Mouse (Mus musculus) naive thymus-derived CD4-positive, alpha-beta T cell, adult 2 months (primary cell): Measurements from ENCODE around the gene Pde4d.

Experiments
- DNase-seq: peaks from one replicate; pipeline ENCODE4 v3.0.0-alpha.2; 2011; ENCODE audit warnings: low read depth

The Pde4d gene

GRCm38 (mm10) chr13:109047126-109047525, 597.4 kb downstream of the Pde4d start:
- DNase-seq, result no peak

- no peak for DNase-seq
Measured at GRCm38 (mm10) chr13:109052805-109053204, 603.1 kb downstream of the Pde4d start.

- DNase-seq, result no peak
Measured at GRCm38 (mm10) chr13:109053242-109054018, 603.7 kb downstream of the Pde4d start.

GRCm38 (mm10) chr13:109058045-109058444, 608.3 kb downstream of the Pde4d start:
- no peak for DNase-seq

GRCm38 (mm10) chr13:109066581-109067159, 616.9 kb downstream of the Pde4d start:
- DNase-seq, result no peak

GRCm38 (mm10) chr13:109068258-109069219, 618.8 kb downstream of the Pde4d start:
- DNase-seq, result no peak

- no peak for DNase-seq
Measured at GRCm38 (mm10) chr13:109073371-109073770, 623.6 kb downstream of the Pde4d start.

GRCm38 (mm10) chr13:109074078-109074477, 624.3 kb downstream of the Pde4d start:
- DNase-seq, result no peak

- DNase-seq, result no peak
Measured at GRCm38 (mm10) chr13:109092654-109093053, 642.9 kb downstream of the Pde4d start.

GRCm38 (mm10) chr13:109096654-109097053, 646.9 kb downstream of the Pde4d start:
- DNase-seq, result no peak

- DNase-seq, result no peak
Measured at GRCm38 (mm10) chr13:109116004-109116341, 666.2 kb downstream of the Pde4d start.

GRCm38 (mm10) chr13:109116342-109117201, 666.8 kb downstream of the Pde4d start:
- DNase-seq, result no peak

- DNase-seq, result no peak
Measured at GRCm38 (mm10) chr13:109117210-109117791, 667.6 kb downstream of the Pde4d start.

GRCm38 (mm10) chr13:109118296-109118800, 668.6 kb downstream of the Pde4d start:
- no peak for DNase-seq

GRCm38 (mm10) chr13:109121867-109122266, 672.1 kb downstream of the Pde4d start:
- DNase-seq, result no peak

GRCm38 (mm10) chr13:109136405-109136804, 686.7 kb downstream of the Pde4d start:
- DNase-seq, result no peak

- no peak for DNase-seq
Measured at GRCm38 (mm10) chr13:109158703-109159102, 709.0 kb downstream of the Pde4d start.

- no peak for DNase-seq
Measured at GRCm38 (mm10) chr13:109168556-109169334, 719.0 kb downstream of the Pde4d start.

- DNase-seq, result no peak
Measured at GRCm38 (mm10) chr13:109169335-109169606, 719.5 kb downstream of the Pde4d start.

- DNase-seq, result no peak
Measured at GRCm38 (mm10) chr13:109171688-109172087, 721.9 kb downstream of the Pde4d start.
